Mouse (Mus musculus): ENCODE results near the gene Tgif2.

DNA sequence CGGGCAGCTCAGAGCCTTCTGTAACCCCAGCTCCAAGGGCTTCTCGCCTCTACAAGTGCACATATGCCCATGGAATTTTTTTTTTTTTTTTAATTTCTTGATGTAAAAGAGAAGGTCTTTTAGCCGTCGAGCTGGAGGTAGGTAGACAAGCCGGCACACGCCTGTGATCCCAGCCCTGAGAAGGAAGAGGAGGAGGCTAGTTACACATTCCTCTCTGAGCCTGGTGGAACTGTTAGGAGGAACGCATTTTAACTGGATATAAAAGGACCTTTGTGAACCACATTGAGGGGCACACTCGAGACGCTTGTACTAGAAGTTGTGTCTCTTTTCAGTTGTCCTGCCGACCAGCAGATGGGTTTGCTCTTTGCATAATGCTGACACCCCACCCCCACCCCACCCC is 4.9 kb downstream of the Tgif2 start:
- TF ChIP-seq CTCF (IDR thresholded peaks at IDR 0.05; ENCODE audit: control insufficient read depth, insufficient read depth, insufficient read length), result no peak
- no peak for TF ChIP-seq USF1 (IDR thresholded peaks at IDR 0.05; ENCODE audit: low read depth)
